Mouse (Mus musculus) naive thymus-derived CD4-positive, alpha-beta T cell, adult 2 months (primary cell): ENCODE measurements around the gene Rel.

Experiments used
- DNase-seq: peaks from one replicate; pipeline ENCODE4 v3.0.0-alpha.2; 2011; ENCODE audit warnings: low read depth

Gene Rel

GRCm38 (mm10) chr11:23744352-23744751, 26.4 kb downstream of the Rel start:
- no peak for DNase-seq

GRCm38 (mm10) chr11:23741386-23741785, 29.4 kb downstream of the Rel start:
- DNase-seq, result no peak

GRCm38 (mm10) chr11:23740895-23741294, 29.9 kb downstream of the Rel start:
- no peak for DNase-seq

- no peak for DNase-seq
Measured at GRCm38 (mm10) chr11:23735820-23736470, 34.8 kb downstream of the Rel start.

GRCm38 (mm10) chr11:23734749-23735286, 36.0 kb downstream of the Rel start:
- no peak for DNase-seq

GRCm38 (mm10) chr11:23732840-23733239, 37.9 kb downstream of the Rel start:
- no peak for DNase-seq

GRCm38 (mm10) chr11:23730120-23730519, 40.6 kb downstream of the Rel start:
- DNase-seq, result no peak

GRCm38 (mm10) chr11:23728186-23728585, 42.6 kb downstream of the Rel start:
- no peak for DNase-seq

- no peak for DNase-seq
Measured at GRCm38 (mm10) chr11:23726441-23726840, 44.3 kb downstream of the Rel start.

GRCm38 (mm10) chr11:23725850-23726249, 44.9 kb downstream of the Rel start:
- DNase-seq, result no peak

- DNase-seq, result no peak
Measured at GRCm38 (mm10) chr11:23722326-23722725, 48.4 kb downstream of the Rel start.

GRCm38 (mm10) chr11:23719825-23720224, 50.9 kb downstream of the Rel start:
- no peak for DNase-seq

GRCm38 (mm10) chr11:23718856-23719255, 51.9 kb downstream of the Rel start:
- no peak for DNase-seq

- no peak for DNase-seq
Measured at GRCm38 (mm10) chr11:23712299-23712698, 58.5 kb downstream of the Rel start.

- DNase-seq, result no peak
Measured at GRCm38 (mm10) chr11:23704604-23705294, 66.0 kb downstream of the Rel start.

GRCm38 (mm10) chr11:23701831-23702230, 68.9 kb downstream of the Rel start:
- DNase-seq, result no peak

GRCm38 (mm10) chr11:23699414-23700095, 71.2 kb downstream of the Rel start:
- peak; percentile 74 for DNase-seq

GRCm38 (mm10) chr11:23698526-23698925, 72.2 kb downstream of the Rel start:
- DNase-seq, result no peak

GRCm38 (mm10) chr11:23695847-23696246, 74.9 kb downstream of the Rel start:
- no peak for DNase-seq

- DNase-seq, result no peak
Measured at GRCm38 (mm10) chr11:23693286-23693685, 77.5 kb downstream of the Rel start.

GRCm38 (mm10) chr11:23688060-23688459, 82.7 kb downstream of the Rel start:
- no peak for DNase-seq
